Mouse (Mus musculus): Measurements from ENCODE around the gene Slc5a5.

- TF ChIP-seq CTCF (conservative IDR thresholded peaks at IDR 0.05 in 1 of 2, IDR thresholded peaks at IDR 0.05 in 1 of 2; ENCODE audit: low read depth in 2 of 2, low read length in 2 of 2) (no peak), ZKSCAN1 (IDR thresholded peaks at IDR 0.05; ENCODE audit: borderline replicate concordance, low read depth, low read length) (no peak), BHLHE40 (IDR thresholded peaks at IDR 0.05; ENCODE audit: low read depth, low read length) (peak; percentile 91), SMC3 (IDR thresholded peaks at IDR 0.05; ENCODE audit: low read depth, low read length) (no peak)
Observed at GRCm38 (mm10) chr8:70905831-70906736, 13.5 kb upstream of the Slc5a5 start, which contains the start of gene Map1s.
